Mouse (Mus musculus): Measurements from ENCODE around the gene Ablim1. TPM values are rescaled to one million over a fixed set of nuclear protein-coding genes. Genes with fewer than 3 reads are reported as not detected.

Gene Ablim1
- polyA plus RNA-seq, 1 experiment from 2014 or later, result 30.2 TPM

GRCm38 (mm10) chr19:57134654-57135348 is 179.9 kb downstream of the Ablim1 start:
- no peak for ATAC-seq (replicated peaks; ENCODE audit: low FRiP score, low TSS enrichment, low read depth)
- H3K27me3 ChIP-seq (replicated peaks; ENCODE audit: control insufficient read depth, insufficient read depth, low read length), result no peaks in the 10 kb centered on the region
- no peaks in the 10 kb centered on the region for H3K36me3 ChIP-seq (ENCODE audit: control insufficient read depth, insufficient read depth, low read length)
- WGBS, result 43% methylated on average over 20 of the region's 20 CpGs
- peak overlapping the region; percentile 16; the same call in 1 of the 2 replicates for H3K9ac ChIP-seq (ENCODE audit: low read length)
- no peak overlapping the region for H3K4me3 ChIP-seq (ENCODE audit: low read depth, low read length)
- peaks cover 12% of the 10 kb centered on the region for H3K4me1 ChIP-seq (replicated peaks; ENCODE audit: control insufficient read depth, insufficient read depth, low read length)
- no peaks in the 10 kb centered on the region for H3K9me3 ChIP-seq (ENCODE audit: control insufficient read depth, low read length)
- no peak for DNase-seq (ENCODE audit: low spot score)
- peak overlapping the region; percentile 23; the same call in 1 of the 2 replicates for H3K27ac ChIP-seq (ENCODE audit: low read depth)
- peak overlapping the region; percentile 35 for H3K4me2 ChIP-seq (ENCODE audit: low read length)

DNA sequence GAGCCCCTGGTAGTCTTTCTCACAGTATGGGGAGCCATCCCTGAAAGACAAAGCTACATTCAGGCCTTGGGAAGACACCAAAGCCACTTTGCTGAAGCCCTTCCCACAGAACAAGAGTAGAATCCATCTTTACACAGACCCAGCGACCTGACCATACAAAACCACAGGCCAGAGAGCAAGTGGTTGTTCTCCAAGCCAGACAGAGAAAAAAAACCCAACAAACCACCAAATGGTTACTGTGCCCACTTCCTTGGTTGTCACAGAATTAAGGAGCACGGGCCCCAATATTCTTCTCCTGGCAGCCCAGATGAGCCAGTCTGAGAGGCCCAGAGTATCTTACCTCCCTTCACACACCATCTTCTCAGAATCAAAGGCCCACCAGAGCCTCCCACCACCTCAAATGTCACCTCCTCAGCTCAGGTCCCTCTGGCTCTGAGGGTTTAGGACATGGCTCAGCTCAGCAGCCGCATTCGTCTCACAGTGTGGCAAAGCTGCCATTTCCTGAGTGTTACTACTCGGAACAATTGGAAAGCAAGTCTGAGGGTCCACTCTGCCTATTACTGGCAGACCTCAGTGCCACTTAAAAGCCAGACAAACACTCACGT is 181.7 kb downstream of the Ablim1 start:
- H3K4me2 ChIP-seq (ENCODE audit: low read length), result no peak overlapping the region
- no peak for DNase-seq (ENCODE audit: low spot score)
- ATAC-seq (replicated peaks; ENCODE audit: low FRiP score, low TSS enrichment, low read depth), result no peak
- no peaks in the 10 kb centered on the region for H3K36me3 ChIP-seq (ENCODE audit: control insufficient read depth, insufficient read depth, low read length)
- H3K9me3 ChIP-seq (ENCODE audit: control insufficient read depth, low read length), result no peaks in the 10 kb centered on the region
- peaks cover 12% of the 10 kb centered on the region for H3K4me1 ChIP-seq (replicated peaks; ENCODE audit: control insufficient read depth, insufficient read depth, low read length)
- 78% methylated on average over 6 of the region's 6 CpGs for WGBS
- no peak overlapping the region for H3K4me3 ChIP-seq (ENCODE audit: low read depth, low read length)
- no peaks in the 10 kb centered on the region for H3K27me3 ChIP-seq (replicated peaks; ENCODE audit: control insufficient read depth, insufficient read depth, low read length)
- H3K9ac ChIP-seq (ENCODE audit: low read length), result no peak overlapping the region
- no peak overlapping the region for H3K27ac ChIP-seq (ENCODE audit: low read depth)

DNA sequence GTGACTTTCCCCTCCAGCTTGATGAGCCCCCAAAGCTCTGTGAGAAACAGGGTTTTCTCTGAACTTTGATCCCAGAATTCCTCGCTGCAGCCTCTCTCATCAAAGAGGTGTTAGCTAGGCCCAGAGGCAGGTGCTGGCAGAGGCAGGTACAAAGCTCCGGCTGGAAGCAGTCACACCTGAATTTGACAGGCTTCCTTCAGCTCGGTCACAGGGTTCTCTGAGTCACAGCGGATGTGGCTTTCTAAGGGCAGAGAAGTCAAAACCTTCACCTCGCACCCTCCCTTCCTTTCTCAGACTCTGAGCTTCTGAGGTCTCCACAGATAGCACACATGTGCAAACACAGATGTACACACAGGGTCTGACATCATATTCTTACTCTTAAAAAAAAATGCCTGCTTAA is 182.4 kb downstream of the Ablim1 start:
- Histone ChIP-seq H3K4me3 (ENCODE audit: low read depth, low read length) (no peak overlapping the region), H3K27me3 (replicated peaks; ENCODE audit: control insufficient read depth, insufficient read depth, low read length) (no peaks in the 10 kb centered on the region), H3K27ac (ENCODE audit: low read depth) (no peak overlapping the region), H3K4me2 (ENCODE audit: low read length) (no peak overlapping the region), H3K36me3 (ENCODE audit: control insufficient read depth, insufficient read depth, low read length) (no peaks in the 10 kb centered on the region), H3K9me3 (ENCODE audit: control insufficient read depth, low read length) (no peaks in the 10 kb centered on the region), H3K9ac (ENCODE audit: low read length) (no peak overlapping the region), H3K4me1 (replicated peaks; ENCODE audit: control insufficient read depth, insufficient read depth, low read length) (peaks cover 12% of the 10 kb centered on the region)
- ATAC-seq (replicated peaks; ENCODE audit: low FRiP score, low TSS enrichment, low read depth) (no peak), DNase-seq (ENCODE audit: low spot score) (no peak)
- 79% methylated on average over 5 of the region's 5 CpGs for WGBS

- Histone ChIP-seq H3K9ac (ENCODE audit: low read length) (no peak overlapping the region), H3K36me3 (ENCODE audit: control insufficient read depth, insufficient read depth, low read length) (no peaks in the 10 kb centered on the region), H3K4me1 (replicated peaks; ENCODE audit: control insufficient read depth, insufficient read depth, low read length) (peaks cover 12% of the 10 kb centered on the region), H3K4me2 (ENCODE audit: low read length) (no peak overlapping the region), H3K27ac (ENCODE audit: low read depth) (no peak overlapping the region), H3K27me3 (replicated peaks; ENCODE audit: control insufficient read depth, insufficient read depth, low read length) (no peaks in the 10 kb centered on the region), H3K9me3 (ENCODE audit: control insufficient read depth, low read length) (no peaks in the 10 kb centered on the region), H3K4me3 (ENCODE audit: low read depth, low read length) (no peak overlapping the region)
- ATAC-seq (replicated peaks; ENCODE audit: low FRiP score, low TSS enrichment, low read depth) (no peak), DNase-seq (ENCODE audit: low spot score) (no peak)
- WGBS, result 70% methylated on average over 4 of the region's 4 CpGs
Observed at GRCm38 (mm10) chr19:57131366-57131765, 183.4 kb downstream of the Ablim1 start.

GRCm38 (mm10) chr19:57130591-57130990 is 184.1 kb downstream of the Ablim1 start:
- peaks cover 12% of the 10 kb centered on the region for H3K4me1 ChIP-seq (replicated peaks; ENCODE audit: control insufficient read depth, insufficient read depth, low read length)
- H3K4me3 ChIP-seq (ENCODE audit: low read depth, low read length), result no peak overlapping the region
- WGBS, result 80% methylated on average over 4 of the region's 4 CpGs
- H3K4me2 ChIP-seq (ENCODE audit: low read length), result no peak overlapping the region
- no peak overlapping the region for H3K27ac ChIP-seq (ENCODE audit: low read depth)
- H3K9ac ChIP-seq (ENCODE audit: low read length), result no peak overlapping the region
- no peaks in the 10 kb centered on the region for H3K9me3 ChIP-seq (ENCODE audit: control insufficient read depth, low read length)
- no peaks in the 10 kb centered on the region for H3K27me3 ChIP-seq (replicated peaks; ENCODE audit: control insufficient read depth, insufficient read depth, low read length)
- DNase-seq (ENCODE audit: low spot score) (no peak), ATAC-seq (replicated peaks; ENCODE audit: low FRiP score, low TSS enrichment, low read depth) (no peak)
- no peaks in the 10 kb centered on the region for H3K36me3 ChIP-seq (ENCODE audit: control insufficient read depth, insufficient read depth, low read length)

GRCm38 (mm10) chr19:57129729-57130128 is 185.0 kb downstream of the Ablim1 start:
- H3K36me3 ChIP-seq (ENCODE audit: control insufficient read depth, insufficient read depth, low read length), result no peaks in the 10 kb centered on the region

GRCm38 (mm10) chr19:57128037-57128436 is 186.7 kb downstream of the Ablim1 start:
- ATAC-seq (replicated peaks; ENCODE audit: low FRiP score, low TSS enrichment, low read depth) (no peak), DNase-seq (ENCODE audit: low spot score) (no peak)
- H3K4me1 ChIP-seq (replicated peaks; ENCODE audit: control insufficient read depth, insufficient read depth, low read length), result no peaks in the 10 kb centered on the region

More at GRCm38 (mm10) chr19:57129729-57130128, 185.0 kb downstream of the Ablim1 start:
- WGBS, result 75% methylated on average over 9 of the region's 9 CpGs
- ATAC-seq (replicated peaks; ENCODE audit: low FRiP score, low TSS enrichment, low read depth) (no peak), DNase-seq (ENCODE audit: low spot score) (no peak)
- Histone ChIP-seq H3K4me3 (ENCODE audit: low read depth, low read length) (no peak overlapping the region), H3K27ac (ENCODE audit: low read depth) (no peak overlapping the region), H3K27me3 (replicated peaks; ENCODE audit: control insufficient read depth, insufficient read depth, low read length) (no peaks in the 10 kb centered on the region), H3K4me2 (ENCODE audit: low read length) (no peak overlapping the region), H3K9ac (ENCODE audit: low read length) (no peak overlapping the region), H3K9me3 (ENCODE audit: control insufficient read depth, low read length) (no peaks in the 10 kb centered on the region), H3K4me1 (replicated peaks; ENCODE audit: control insufficient read depth, insufficient read depth, low read length) (peaks cover 7% of the 10 kb centered on the region)

DNA sequence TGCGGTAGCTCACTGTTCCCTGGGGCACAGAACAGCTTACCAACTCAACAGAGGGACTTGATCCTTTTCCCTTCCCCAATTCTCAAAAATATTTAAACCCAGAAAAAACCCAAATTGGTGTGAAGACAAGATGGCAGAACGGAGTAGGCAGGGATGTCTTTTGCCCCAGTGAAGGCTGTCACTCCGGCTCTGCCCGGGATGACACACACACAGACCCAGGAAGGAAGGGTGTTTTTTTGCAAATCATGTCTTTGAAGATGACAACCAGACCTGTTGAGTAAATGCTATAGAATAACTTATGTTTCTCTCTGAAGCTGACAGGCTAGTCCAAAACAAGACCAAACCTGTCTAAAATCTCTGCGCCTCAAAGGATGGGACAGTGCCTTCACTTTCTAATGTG is 187.2 kb downstream of the Ablim1 start:
- Histone ChIP-seq H3K4me3 (ENCODE audit: low read depth, low read length) (no peak overlapping the region), H3K4me1 (replicated peaks; ENCODE audit: control insufficient read depth, insufficient read depth, low read length) (no peaks in the 10 kb centered on the region), H3K36me3 (ENCODE audit: control insufficient read depth, insufficient read depth, low read length) (no peaks in the 10 kb centered on the region), H3K27me3 (replicated peaks; ENCODE audit: control insufficient read depth, insufficient read depth, low read length) (no peaks in the 10 kb centered on the region), H3K4me2 (ENCODE audit: low read length) (no peak overlapping the region), H3K9me3 (ENCODE audit: control insufficient read depth, low read length) (no peaks in the 10 kb centered on the region), H3K9ac (ENCODE audit: low read length) (no peak overlapping the region), H3K27ac (ENCODE audit: low read depth) (no peak overlapping the region)
- no peak for ATAC-seq (replicated peaks; ENCODE audit: low FRiP score, low TSS enrichment, low read depth)
- no peak for DNase-seq (ENCODE audit: low spot score)
- 87% methylated on average over 5 of the region's 5 CpGs for WGBS

More at GRCm38 (mm10) chr19:57128037-57128436, 186.7 kb downstream of the Ablim1 start:
- Histone ChIP-seq H3K27ac (ENCODE audit: low read depth) (no peak overlapping the region), H3K4me3 (ENCODE audit: low read depth, low read length) (no peak overlapping the region), H3K4me2 (ENCODE audit: low read length) (no peak overlapping the region), H3K27me3 (replicated peaks; ENCODE audit: control insufficient read depth, insufficient read depth, low read length) (no peaks in the 10 kb centered on the region), H3K9me3 (ENCODE audit: control insufficient read depth, low read length) (no peaks in the 10 kb centered on the region), H3K36me3 (ENCODE audit: control insufficient read depth, insufficient read depth, low read length) (no peaks in the 10 kb centered on the region), H3K9ac (ENCODE audit: low read length) (no peak overlapping the region)
- 81% methylated on average over 6 of the region's 6 CpGs for WGBS

DNA sequence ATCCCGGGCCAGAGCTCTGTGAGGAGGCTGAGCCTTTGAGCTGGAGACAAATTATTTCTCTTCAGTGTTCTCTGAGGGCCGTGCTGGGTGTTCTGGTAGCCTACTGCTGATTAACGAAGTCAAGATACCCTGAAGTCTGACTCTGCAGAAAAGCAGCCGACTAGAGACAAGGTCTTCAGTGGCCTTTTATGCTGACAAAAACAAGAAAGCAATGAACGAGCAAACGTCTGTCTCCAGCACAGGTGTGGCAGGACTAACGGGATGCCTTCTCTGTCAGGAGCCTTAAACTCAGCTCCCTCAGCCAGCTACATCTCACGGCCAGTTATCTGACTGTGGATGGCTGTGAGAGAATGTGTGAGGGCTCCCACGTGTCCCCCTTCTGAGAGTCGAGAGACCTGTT is 187.8 kb downstream of the Ablim1 start:
- WGBS, result 67% methylated on average over 10 of the region's 10 CpGs
- ATAC-seq (replicated peaks; ENCODE audit: low FRiP score, low TSS enrichment, low read depth) (no peak), DNase-seq (ENCODE audit: low spot score) (no peak)
- H3K4me2 ChIP-seq (ENCODE audit: low read length), result no peak overlapping the region
- no peak overlapping the region for H3K9ac ChIP-seq (ENCODE audit: low read length)
- no peaks in the 10 kb centered on the region for H3K36me3 ChIP-seq (ENCODE audit: control insufficient read depth, insufficient read depth, low read length)
- no peaks in the 10 kb centered on the region for H3K27me3 ChIP-seq (replicated peaks; ENCODE audit: control insufficient read depth, insufficient read depth, low read length)
- no peak overlapping the region for H3K27ac ChIP-seq (ENCODE audit: low read depth)
- no peaks in the 10 kb centered on the region for H3K4me1 ChIP-seq (replicated peaks; ENCODE audit: control insufficient read depth, insufficient read depth, low read length)
- H3K4me3 ChIP-seq (ENCODE audit: low read depth, low read length), result no peak overlapping the region
- no peaks in the 10 kb centered on the region for H3K9me3 ChIP-seq (ENCODE audit: control insufficient read depth, low read length)
